Mouse (Mus musculus): ENCODE data around the gene Ctdspl.

Gene Ctdspl

GRCm38 (mm10) chr9:118919672-118920186 lies 6.5 kb upstream of the Ctdspl start:
- no peak for DNase-seq (ENCODE audit: low read depth in 2 of 2, low spot score in 2 of 2)

GRCm38 (mm10) chr9:118920798-118921515 lies 5.3 kb upstream of the Ctdspl start:
- peak; percentile 27 to 46 for DNase-seq (ENCODE audit: low read depth in 2 of 2, low spot score in 2 of 2)

- DNase-seq (ENCODE audit: low read depth in 2 of 2, low spot score in 2 of 2): no peak
Observed at GRCm38 (mm10) chr9:118921926-118922325, 4.3 kb upstream of the Ctdspl start.

- no peak for DNase-seq (ENCODE audit: low read depth in 2 of 2, low spot score in 2 of 2)
Observed at GRCm38 (mm10) chr9:118924554-118925085, 1.6 kb upstream of the Ctdspl start.

GRCm38 (mm10) chr9:118925286-118926110 lies 755 bp upstream of the Ctdspl start:
- DNase-seq (ENCODE audit: low read depth in 2 of 2, low spot score in 2 of 2): peak; percentile 80 to 91

GRCm38 (mm10) chr9:118926688-118927321 lies 552 bp downstream of the Ctdspl start:
- DNase-seq (ENCODE audit: low read depth in 2 of 2, low spot score in 2 of 2): peak in 1 of 2 experiments; percentile 14

- DNase-seq (ENCODE audit: low read depth in 2 of 2, low spot score in 2 of 2): no peak
Observed at GRCm38 (mm10) chr9:118927501-118927900, 1.2 kb downstream of the Ctdspl start.

- no peak for DNase-seq (ENCODE audit: low read depth in 2 of 2, low spot score in 2 of 2)
Observed at GRCm38 (mm10) chr9:118928007-118928406, 1.8 kb downstream of the Ctdspl start.

GRCm38 (mm10) chr9:118928656-118929055 lies 2.4 kb downstream of the Ctdspl start:
- DNase-seq (ENCODE audit: low read depth in 2 of 2, low spot score in 2 of 2): no peak

GRCm38 (mm10) chr9:118930611-118931010 lies 4.4 kb downstream of the Ctdspl start:
- DNase-seq (ENCODE audit: low read depth in 2 of 2, low spot score in 2 of 2): no peak

GRCm38 (mm10) chr9:118933800-118934199 lies 7.5 kb downstream of the Ctdspl start:
- DNase-seq (ENCODE audit: low read depth in 2 of 2, low spot score in 2 of 2): no peak

- DNase-seq (ENCODE audit: low read depth in 2 of 2, low spot score in 2 of 2): no peak
Observed at GRCm38 (mm10) chr9:118934319-118934718, 8.1 kb downstream of the Ctdspl start.

GRCm38 (mm10) chr9:118935098-118935497 lies 8.8 kb downstream of the Ctdspl start:
- DNase-seq (ENCODE audit: low read depth in 2 of 2, low spot score in 2 of 2): no peak

GRCm38 (mm10) chr9:118936071-118936470 lies 9.8 kb downstream of the Ctdspl start:
- DNase-seq (ENCODE audit: low read depth in 2 of 2, low spot score in 2 of 2): no peak

- DNase-seq (ENCODE audit: low read depth in 2 of 2, low spot score in 2 of 2): no peak
Observed at GRCm38 (mm10) chr9:118937515-118937914, 11.3 kb downstream of the Ctdspl start.

- DNase-seq (ENCODE audit: low read depth in 2 of 2, low spot score in 2 of 2): no peak
Observed at GRCm38 (mm10) chr9:118939410-118939809, 13.2 kb downstream of the Ctdspl start.

- DNase-seq (ENCODE audit: low read depth in 2 of 2, low spot score in 2 of 2): no peak
Observed at GRCm38 (mm10) chr9:118939831-118940230, 13.6 kb downstream of the Ctdspl start.

- no peak for DNase-seq (ENCODE audit: low read depth in 2 of 2, low spot score in 2 of 2)
Observed at GRCm38 (mm10) chr9:118940591-118941207, 14.4 kb downstream of the Ctdspl start.

- DNase-seq (ENCODE audit: low read depth in 2 of 2, low spot score in 2 of 2): no peak
Observed at GRCm38 (mm10) chr9:118942030-118942429, 15.8 kb downstream of the Ctdspl start.

- no peak for DNase-seq (ENCODE audit: low read depth in 2 of 2, low spot score in 2 of 2)
Observed at GRCm38 (mm10) chr9:118943941-118944340, 17.7 kb downstream of the Ctdspl start.

GRCm38 (mm10) chr9:118944388-118944787 lies 18.1 kb downstream of the Ctdspl start:
- DNase-seq (ENCODE audit: low read depth in 2 of 2, low spot score in 2 of 2): no peak
